17 mouse cellular contexts compared by ENCODE assay signal in genomic region chr2:51073040-51073594, GRCm38 (mm10).
DNase-seq lines count a peak whose midpoint lies in the region; ATAC-seq and TF ChIP-seq lines count a peak whose summit lies in the region.
"Had no signal": no experiment of that assay in that cellular context is flagged by ENCODE, and none has a peak within 500 bp of the region (broad histone marks: within the 10 kb centered on the region; RNA-seq: fewer than 3 reads in every experiment).

No protein-coding gene starts in this region.

- no peaks in the 10 kb centered on the region for H3K27me3 ChIP-seq in lung, embryonic 16.5 days (ENCODE audit: control insufficient read depth, insufficient read depth, low read depth, low read length)
- H3K27me3 ChIP-seq in intestine, postnatal 0 days (replicated peaks; ENCODE audit: control insufficient read depth, insufficient read depth, low read length): no peaks in the 10 kb centered on the region
- H3K27me3 ChIP-seq: embryonic facial prominence, embryonic 15.5 days; liver, embryonic 15.5 days; neural tube, embryonic 13.5 days had no signal

- no peak overlapping the region for H3K9ac ChIP-seq in lung, embryonic 16.5 days (ENCODE audit: low read length)
- no peak overlapping the region for H3K9ac ChIP-seq in intestine, postnatal 0 days (ENCODE audit: low read depth, low read length)
- H3K9ac ChIP-seq: embryonic facial prominence, embryonic 15.5 days; liver, embryonic 15.5 days; neural tube, embryonic 13.5 days had no signal

- no peak overlapping the region for H3K4me3 ChIP-seq in lung, embryonic 16.5 days (ENCODE audit: low read length)
- no peak overlapping the region for H3K4me3 ChIP-seq in intestine, postnatal 0 days (ENCODE audit: low read depth, low read length)
- H3K4me3 ChIP-seq: embryonic facial prominence, embryonic 15.5 days; liver, embryonic 15.5 days; neural tube, embryonic 13.5 days had no signal

- no peaks in the 10 kb centered on the region for H3K9me3 ChIP-seq in lung, embryonic 16.5 days (ENCODE audit: control insufficient read depth, low read length)
- H3K9me3 ChIP-seq in intestine, postnatal 0 days (ENCODE audit: control insufficient read depth): no peaks in the 10 kb centered on the region
- H3K9me3 ChIP-seq: embryonic facial prominence, embryonic 15.5 days; liver, embryonic 15.5 days; neural tube, embryonic 13.5 days had no signal

- WGBS in lung, embryonic 16.5 days: 40% methylated on average over 14 of the region's 14 CpGs
- 45% methylated on average over 14 of the region's 14 CpGs for WGBS in intestine, postnatal 0 days

- peak overlapping the region; percentile 26; the same call in 1 of the 2 replicates for H3K4me2 ChIP-seq in lung, embryonic 16.5 days (ENCODE audit: low read depth, low read length)
- peak overlapping the region; percentile 57 for H3K4me2 ChIP-seq in intestine, postnatal 0 days (replicated peaks; ENCODE audit: low read depth)
- H3K4me2 ChIP-seq: embryonic facial prominence, embryonic 15.5 days; liver, embryonic 15.5 days; neural tube, embryonic 13.5 days had no signal

- no peaks in the 10 kb centered on the region for H3K36me3 ChIP-seq in lung, embryonic 16.5 days (ENCODE audit: control insufficient read depth, insufficient read depth, low read length)
- H3K36me3 ChIP-seq in intestine, postnatal 0 days (ENCODE audit: control insufficient read depth, insufficient read depth): no peaks in the 10 kb centered on the region
- H3K36me3 ChIP-seq: embryonic facial prominence, embryonic 15.5 days; G1E; liver, embryonic 15.5 days; neural tube, embryonic 13.5 days had no signal

- ATAC-seq in lung, embryonic 16.5 days (ENCODE audit: low read depth): peak; percentile 62; the same call in 1 of the 2 replicates
- peak; percentile 60 for ATAC-seq in intestine, postnatal 0 days
- no peak for ATAC-seq in cerebellum, adult (ENCODE audit: insufficient number of reproducible peaks, low FRiP score, low TSS enrichment)
- ATAC-seq: forebrain, embryonic 16.5 days; inflammation-experienced regulatory T-cells, adult 6 months; midbrain, embryonic 16.5 days had no signal

- H3K4me1 ChIP-seq in lung, embryonic 16.5 days (replicated peaks; ENCODE audit: control insufficient read depth, insufficient read depth, low read length): no peaks in the 10 kb centered on the region; the same call in 1 of the 2 replicates
- no peaks in the 10 kb centered on the region; the same call in 1 of the 2 replicates for H3K4me1 ChIP-seq in intestine, postnatal 0 days (replicated peaks; ENCODE audit: control insufficient read depth, insufficient read depth, low read length)
- H3K4me1 ChIP-seq: embryonic facial prominence, embryonic 15.5 days; liver, embryonic 15.5 days; neural tube, embryonic 13.5 days had no signal

- no peak overlapping the region for H3K27ac ChIP-seq in lung, embryonic 16.5 days (ENCODE audit: low read length)
- H3K27ac ChIP-seq in intestine, postnatal 0 days (ENCODE audit: low read depth, low read length): no peak overlapping the region
- H3K27ac ChIP-seq: embryonic facial prominence, embryonic 15.5 days; liver, embryonic 15.5 days; neural tube, embryonic 13.5 days had no signal

- DNase-seq in adrenal gland, postnatal 10 days: peak; percentile 21
- no peak for DNase-seq in adrenal gland, adult (ENCODE audit: inconsistent age in 2 of 2, low spot score in 1 of 2)
- no peak for DNase-seq in lung, postnatal 25 days (ENCODE audit: low spot score)
- peak; percentile 42 for DNase-seq in yolk sac, embryonic 10.5 days (ENCODE audit: low spot score)
- DNase-seq in thymus, postnatal 10 days (ENCODE audit: low spot score in 2 of 2): no peak
- DNase-seq: adrenal gland, adult 2 months; cerebellum, postnatal 36 days had no signal

- no peak for TF ChIP-seq CTCF in intestine, postnatal 0 days (IDR thresholded peaks at IDR 0.05; ENCODE audit: low read depth)

Comparison
In these comparisons a context has a peak if more than half of its experiments do, and no peak if none do; other contexts are left out.
1. DNase-seq: peak in adrenal gland, postnatal 10 days (single experiment) and yolk sac, embryonic 10.5 days (single experiment); none in adrenal gland, adult (0 of 2), lung, postnatal 25 days (single experiment) and thymus, postnatal 10 days (0 of 2).